Mouse (Mus musculus) midbrain, embryonic 11.5 days (tissue): ENCODE measurements around the gene Hdac2. TPM values are rescaled to one million over a fixed set of nuclear protein-coding genes. Genes with fewer than 3 reads are reported as not detected.

Experiments
- ATAC-seq: fragments of 200-750 bp; cut with Nextera tagmentation; 2 replicates; pipeline ENCODE4 v1.8.0; 2017; ENCODE audit warnings: moderate TSS enrichment, moderate library complexity; ENCODE audit not compliant: low FRiP score
- DNase-seq: peaks from one replicate; pipeline ENCODE4 v3.0.0; 2015; ENCODE audit warnings: low spot score; ENCODE audit errors: missing footprints
- H3K27ac ChIP-seq: fragments of 300-500 bp; sonication (generic); 2 replicates; pipeline ENCODE4 v1.5.1; 2014; ENCODE audit warnings: low read depth, low read length
- H3K27me3 ChIP-seq: fragments of 300-500 bp; sonication (generic); 2 replicates; pipeline ENCODE4 v1.6.1; 2014; ENCODE audit warnings: mild to moderate bottlenecking, low read length, moderate library complexity, mixed read lengths; ENCODE audit not compliant: control insufficient read depth, insufficient read depth
- H3K36me3 ChIP-seq: fragments of 300-500 bp; sonication (generic); 2 replicates; pipeline ENCODE4 v1.6.1; 2014; ENCODE audit warnings: mild to moderate bottlenecking, low read length, moderate library complexity, mixed read lengths; ENCODE audit not compliant: control insufficient read depth, insufficient read depth
- H3K4me1 ChIP-seq: fragments of 300-500 bp; sonication (generic); 2 replicates; pipeline ENCODE4 v1.6.1; 2014; ENCODE audit warnings: low read length; ENCODE audit not compliant: control insufficient read depth, insufficient read depth
- H3K4me2 ChIP-seq: fragments of 300-500 bp; sonication (generic); 2 replicates; pipeline ENCODE4 v1.6.1; 2014; ENCODE audit warnings: mild to moderate bottlenecking, moderate library complexity
- H3K4me3 ChIP-seq: fragments of 300-500 bp; sonication (generic); 2 replicates; pipeline ENCODE4 v1.5.1; 2014; ENCODE audit warnings: low read depth, low read length
- H3K9ac ChIP-seq: fragments of 300-500 bp; sonication (generic); 2 replicates; pipeline ENCODE4 v1.6.1; 2014; ENCODE audit warnings: low read length
- H3K9me3 ChIP-seq: fragments of 300-500 bp; sonication (generic); 2 replicates; pipeline ENCODE4 v1.6.1; 2016; ENCODE audit warnings: low read length; ENCODE audit not compliant: control insufficient read depth
- WGBS: fragments of 180-500 bp; shearing (Covaris S2); extraction: QIAGEN DNeasy Blood & Tissue Kit; methylation state at CpG from one replicate; pipeline ENCODE4 v1.1.7; 2014; 5-methylcytosine and 5-hydroxymethylcytosine counted together
- polyA plus RNA-seq: library from polyadenylated mRNA; unstranded; fragments of >200 nt; fragmentation: Nextera tagmentation; extraction: Ambion mirVana; gene quantifications from 2 replicates; pipeline ENCODE4 v1.2.1, GENCODE M21; 2014

The Hdac2 gene
- polyA plus RNA-seq, result 428 and 440 TPM in 2 replicates

- WGBS, result under 1% methylated on average over 66 of the region's 67 CpGs
- peak within 1 kb of the TSS; percentile 97 for H3K27ac ChIP-seq
- H3K9ac ChIP-seq, result peak within 1 kb of the TSS; percentile 99
- H3K9me3 ChIP-seq, result no peaks in the 10 kb centered on the region
- H3K4me2 ChIP-seq, result peak within 1 kb of the TSS; percentile 46
- H3K36me3 ChIP-seq, result no peaks in the 10 kb centered on the region
- H3K4me3 ChIP-seq, result peak within 1 kb of the TSS; percentile 96
- H3K4me1 ChIP-seq, result peaks cover 9% of the 10 kb centered on the region; the same call in 1 of the 2 replicates
- ATAC-seq (peak; percentile 97), DNase-seq (peak; percentile 99)
- H3K27me3 ChIP-seq, result no peaks in the 10 kb centered on the region
Measured at GRCm38 (mm10) chr10:36974086-36974675, at the start of gene Hdac2. Gene Hdac2 (plus strand): TSS chr10:36974544.

- H3K4me1 ChIP-seq, result no peaks in the 10 kb centered on the region
- H3K4me2 ChIP-seq, result no peak overlapping the region
- no peak overlapping the region for H3K9ac ChIP-seq
- no peak overlapping the region for H3K4me3 ChIP-seq
- DNase-seq, result no peak
- no peaks in the 10 kb centered on the region for H3K27me3 ChIP-seq
- WGBS, result 78% methylated on average over 3 of the region's 3 CpGs
- no peak for ATAC-seq
- H3K27ac ChIP-seq, result no peak overlapping the region
- no peaks in the 10 kb centered on the region for H3K36me3 ChIP-seq
- no peaks in the 10 kb centered on the region for H3K9me3 ChIP-seq
Measured at GRCm38 (mm10) chr10:36928212-36928611, 46.1 kb upstream of the Hdac2 start.

DNA sequence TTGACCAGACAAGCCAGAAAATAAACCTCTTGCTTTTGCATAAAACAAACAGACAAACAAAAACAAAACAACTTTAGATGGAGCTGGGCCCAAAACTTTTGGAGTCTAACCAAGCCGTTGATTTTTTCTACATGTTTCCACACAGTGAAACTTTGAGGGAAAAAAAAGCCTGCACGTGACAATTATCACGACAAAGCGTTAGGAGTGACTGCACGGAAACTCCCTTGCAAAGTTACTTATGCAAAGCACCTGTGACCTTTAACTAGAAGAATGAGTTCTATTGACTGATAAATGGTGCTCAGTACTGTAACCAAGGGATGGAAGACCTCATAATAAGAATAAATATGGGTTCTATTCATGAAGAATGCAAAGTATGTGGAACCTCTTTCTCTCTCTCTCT lies 38.5 kb upstream of the Hdac2 start:
- ATAC-seq, result no peak
- Histone ChIP-seq H3K4me2 (no peak overlapping the region), H3K4me3 (no peak overlapping the region), H3K9ac (no peak overlapping the region), H3K4me1 (no peaks in the 10 kb centered on the region), H3K27me3 (no peaks in the 10 kb centered on the region), H3K36me3 (no peaks in the 10 kb centered on the region), H3K27ac (no peak overlapping the region), H3K9me3 (no peaks in the 10 kb centered on the region)
- no peak for DNase-seq
- 89% methylated on average over 5 of the region's 5 CpGs for WGBS

DNA sequence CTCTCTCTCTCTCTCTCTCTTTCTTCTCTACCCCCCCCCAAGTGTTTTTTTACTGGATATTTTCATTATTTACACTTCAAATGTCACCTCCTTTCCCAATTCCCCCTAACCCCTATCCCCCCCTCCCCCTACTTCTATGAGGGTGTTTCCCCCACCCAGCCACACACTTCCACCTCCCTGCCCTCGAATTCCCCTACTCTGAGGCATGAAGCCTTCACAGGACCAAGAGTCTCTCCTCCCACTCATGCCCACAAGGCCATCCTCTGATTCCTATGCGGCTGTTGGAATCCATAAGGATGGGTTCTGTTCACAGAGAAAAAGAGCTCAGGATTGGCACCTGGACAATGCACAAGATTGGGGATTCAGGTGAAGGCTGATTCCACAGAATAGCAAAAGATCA lies 38.1 kb upstream of the Hdac2 start:
- no peaks in the 10 kb centered on the region for H3K36me3 ChIP-seq
- no peaks in the 10 kb centered on the region for H3K9me3 ChIP-seq
- no peaks in the 10 kb centered on the region for H3K4me1 ChIP-seq
- DNase-seq (no peak), ATAC-seq (no peak)
- WGBS, result 86% methylated on average over 2 of the region's 2 CpGs
- H3K27me3 ChIP-seq, result no peaks in the 10 kb centered on the region
- no peak overlapping the region for H3K4me2 ChIP-seq
- no peak overlapping the region for H3K4me3 ChIP-seq
- H3K27ac ChIP-seq, result no peak overlapping the region
- no peak overlapping the region for H3K9ac ChIP-seq

DNA sequence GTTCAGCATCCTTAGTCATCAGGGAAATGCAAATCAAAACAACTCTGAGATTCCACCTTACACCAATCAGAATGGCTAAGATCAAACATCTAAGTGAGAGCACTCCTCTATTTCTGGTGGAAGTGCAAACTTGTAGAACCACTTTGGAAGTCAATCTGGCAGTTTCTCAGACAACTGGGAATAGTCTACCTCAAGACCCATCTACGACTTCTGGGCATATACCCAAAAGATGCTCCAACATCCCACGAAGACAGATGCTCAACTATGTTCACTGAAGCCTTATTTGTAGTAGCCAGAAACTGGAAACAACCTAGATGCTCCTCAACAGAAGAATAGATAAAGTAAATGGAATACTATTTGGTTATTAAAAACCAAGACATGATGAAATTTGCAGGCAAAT lies 22.6 kb upstream of the Hdac2 start:
- DNase-seq, result no peak
- no peak for ATAC-seq
- Histone ChIP-seq H3K9ac (no peak overlapping the region), H3K4me1 (no peaks in the 10 kb centered on the region), H3K9me3 (no peaks in the 10 kb centered on the region), H3K36me3 (no peaks in the 10 kb centered on the region), H3K4me2 (no peak overlapping the region), H3K4me3 (no peak overlapping the region), H3K27me3 (no peaks in the 10 kb centered on the region), H3K27ac (no peak overlapping the region)
- WGBS, result 83% methylated on average over 2 of the region's 2 CpGs

- no peaks in the 10 kb centered on the region for H3K36me3 ChIP-seq
- no peak overlapping the region for H3K4me2 ChIP-seq
- no peak overlapping the region for H3K27ac ChIP-seq
- H3K9me3 ChIP-seq, result no peaks in the 10 kb centered on the region
- WGBS, result 77% methylated on average over 2 of the region's 2 CpGs
- DNase-seq, result no peak
- H3K4me1 ChIP-seq, result no peaks in the 10 kb centered on the region
- H3K27me3 ChIP-seq, result no peaks in the 10 kb centered on the region
- no peak overlapping the region for H3K9ac ChIP-seq
- ATAC-seq, result no peak
- H3K4me3 ChIP-seq, result no peak overlapping the region
Measured at GRCm38 (mm10) chr10:36952622-36953021, 21.7 kb upstream of the Hdac2 start.

DNA sequence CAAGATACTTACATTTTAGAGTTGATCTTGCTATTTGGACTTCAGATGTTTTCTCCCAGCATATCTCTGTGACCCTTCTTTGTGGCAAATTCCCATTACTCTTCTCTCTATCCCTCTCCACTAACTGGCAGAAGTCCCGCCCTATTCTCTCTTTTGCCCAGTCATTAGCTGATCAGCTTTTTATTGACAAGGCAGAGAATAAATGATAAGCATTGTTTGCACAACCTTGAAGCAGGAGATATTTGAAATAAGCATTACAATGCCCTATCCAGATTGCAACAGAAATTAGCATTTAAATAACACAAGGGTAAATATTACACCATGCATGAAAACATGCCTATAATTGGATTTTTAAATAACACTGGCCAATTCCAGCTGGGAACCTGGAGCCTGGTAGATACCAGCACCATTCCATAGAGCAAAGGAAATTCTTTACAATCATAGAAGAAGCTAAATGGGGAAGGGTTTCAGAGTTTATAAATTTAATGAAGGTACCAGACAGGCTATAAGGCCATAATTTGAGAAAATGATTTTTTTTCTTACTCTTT lies 14.7 kb upstream of the Hdac2 start:
- DNase-seq (peak; percentile 56), ATAC-seq (peak; percentile 76)
- no peaks in the 10 kb centered on the region for H3K27me3 ChIP-seq
- no peak overlapping the region for H3K9ac ChIP-seq
- no peak overlapping the region for H3K27ac ChIP-seq
- 92% methylated on average over 1 of the region's 1 CpGs for WGBS
- no peaks in the 10 kb centered on the region for H3K4me1 ChIP-seq
- H3K36me3 ChIP-seq, result no peaks in the 10 kb centered on the region
- H3K4me3 ChIP-seq, result no peak overlapping the region
- no peaks in the 10 kb centered on the region for H3K9me3 ChIP-seq
- H3K4me2 ChIP-seq, result no peak overlapping the region

- H3K9ac ChIP-seq, result no peak overlapping the region
- WGBS, result 74% methylated on average over 2 of the region's 2 CpGs
- no peaks in the 10 kb centered on the region for H3K27me3 ChIP-seq
- no peak overlapping the region for H3K4me2 ChIP-seq
- DNase-seq (no peak), ATAC-seq (no peak)
- no peaks in the 10 kb centered on the region for H3K4me1 ChIP-seq
- no peaks in the 10 kb centered on the region for H3K9me3 ChIP-seq
- no peak overlapping the region for H3K27ac ChIP-seq
- no peak overlapping the region for H3K4me3 ChIP-seq
- H3K36me3 ChIP-seq, result no peaks in the 10 kb centered on the region
Measured at GRCm38 (mm10) chr10:36964406-36964805, 9.9 kb upstream of the Hdac2 start.

GRCm38 (mm10) chr10:36974676-36975520 lies 554 bp downstream of the Hdac2 start:
- DNase-seq, result peak; percentile 95
- peak overlapping the region; percentile 96 for H3K4me3 ChIP-seq
- H3K27ac ChIP-seq, result peak overlapping the region; percentile 97
- peaks cover 9% of the 10 kb centered on the region; the same call in 1 of the 2 replicates for H3K4me1 ChIP-seq
- peak; percentile 83 for ATAC-seq
- peak overlapping the region; percentile 99 for H3K9ac ChIP-seq
- 1% methylated on average over 59 of the region's 63 CpGs for WGBS
- H3K9me3 ChIP-seq, result peaks cover 2% of the 10 kb centered on the region; the same call in 1 of the 2 replicates
- no peaks in the 10 kb centered on the region for H3K27me3 ChIP-seq
- H3K4me2 ChIP-seq, result peak overlapping the region; percentile 46
- no peaks in the 10 kb centered on the region for H3K36me3 ChIP-seq
